Mouse (Mus musculus) telencephalon, adult 2 months (tissue): ENCODE measurements around the gene Enthd1.
"Not testable (repeated sequence)": the region's sequence is repeated elsewhere in the genome, so short reads cannot be mapped to it uniquely, and the experiment has no call there.

Source experiments
- DNase-seq: peaks from one replicate; pipeline ENCODE4 v3.0.0-alpha.2; 2011; ENCODE audit warnings: low read depth, low spot score

Gene Enthd1

DNA sequence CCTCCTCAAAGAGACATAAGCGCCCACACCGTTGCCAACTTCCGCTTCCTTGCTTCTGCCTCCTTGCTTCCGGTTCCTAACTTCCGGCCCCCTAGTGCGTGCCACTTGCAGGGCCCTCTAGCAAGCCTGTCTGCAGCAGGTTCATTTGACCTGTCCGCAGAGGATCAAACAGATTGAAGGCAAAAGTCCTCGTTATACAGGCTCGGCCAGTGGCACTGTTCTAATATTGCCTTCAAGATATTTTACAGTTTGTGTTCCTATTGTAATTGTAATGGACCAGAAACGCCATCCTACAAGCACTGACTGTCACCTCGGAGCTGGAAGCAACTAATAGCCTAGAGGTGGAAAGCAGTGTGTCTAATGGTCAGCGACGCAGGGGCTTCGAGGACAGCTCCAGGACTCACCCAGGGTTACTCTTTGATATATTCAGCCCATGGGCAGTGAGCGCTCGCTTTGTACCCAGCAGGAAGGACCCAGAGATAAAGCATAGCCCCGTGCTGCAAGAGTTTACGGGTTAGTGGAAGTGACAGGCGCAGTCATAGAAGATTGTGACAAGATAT is at the start of gene Enthd1:
TSS of gene Enthd1 (minus strand) at position 51 of the 560 bp plus-strand sequence.
- no peak for DNase-seq

DNA sequence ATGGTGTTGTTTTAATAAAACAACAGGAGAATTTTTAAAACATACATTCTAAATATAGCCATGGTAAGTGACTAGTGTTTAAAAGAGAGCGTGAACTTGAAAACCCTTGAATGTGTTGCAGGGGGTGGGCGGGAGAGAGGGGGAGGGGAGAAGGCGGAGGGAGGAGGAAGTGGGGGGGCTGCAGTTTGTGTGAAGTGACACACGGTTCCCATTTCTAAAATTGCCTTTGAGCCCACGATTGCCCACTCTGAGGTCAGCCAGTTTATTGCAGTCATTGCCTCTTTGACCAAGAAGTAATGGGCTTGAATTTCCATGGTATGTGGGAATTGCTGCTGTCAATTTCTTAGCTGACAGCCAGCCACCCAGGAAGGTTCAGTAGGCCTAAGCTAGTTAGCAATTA is 48.9 kb upstream of the Enthd1 start:
- DNase-seq: no peak

DNA sequence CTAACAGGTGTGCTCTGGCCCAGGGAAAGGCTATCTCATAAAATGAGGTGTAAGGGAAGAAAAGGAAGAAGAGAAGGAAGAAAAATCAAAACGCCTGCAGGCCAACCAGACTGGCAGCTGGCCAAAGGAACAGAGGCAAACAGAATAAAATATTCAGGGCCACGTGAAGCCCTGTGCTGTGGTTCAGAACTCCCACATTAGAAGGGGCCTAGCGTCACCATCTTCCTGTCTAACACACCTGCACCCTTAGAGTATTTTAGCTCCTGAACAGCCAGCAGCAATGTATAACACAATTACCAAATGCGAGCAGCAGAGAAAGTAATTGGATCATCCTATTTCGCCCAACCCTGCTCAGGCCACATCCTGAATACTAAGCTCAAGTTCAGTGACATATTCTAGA is 46.5 kb upstream of the Enthd1 start:
- DNase-seq: no peak

DNA sequence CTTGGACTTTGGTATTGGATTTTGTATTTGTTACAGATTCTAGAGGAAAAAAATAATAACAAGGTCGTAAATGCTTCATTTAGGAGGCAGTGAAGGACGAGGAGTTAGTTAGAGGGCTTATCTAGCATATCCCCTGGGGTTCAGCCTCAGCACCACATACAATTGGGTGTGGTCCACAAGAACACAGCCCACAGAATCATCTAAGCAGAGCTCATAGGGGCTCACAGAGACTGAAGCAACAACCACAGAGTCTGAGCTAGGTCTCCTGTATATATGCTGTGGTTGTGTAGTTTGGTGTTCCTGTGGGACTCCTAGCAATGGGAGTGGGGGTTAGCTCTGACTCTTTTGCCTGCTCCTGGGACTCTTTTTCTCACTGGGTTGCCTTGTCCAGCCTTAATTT is 45.4 kb upstream of the Enthd1 start:
- DNase-seq: no peak

DNA sequence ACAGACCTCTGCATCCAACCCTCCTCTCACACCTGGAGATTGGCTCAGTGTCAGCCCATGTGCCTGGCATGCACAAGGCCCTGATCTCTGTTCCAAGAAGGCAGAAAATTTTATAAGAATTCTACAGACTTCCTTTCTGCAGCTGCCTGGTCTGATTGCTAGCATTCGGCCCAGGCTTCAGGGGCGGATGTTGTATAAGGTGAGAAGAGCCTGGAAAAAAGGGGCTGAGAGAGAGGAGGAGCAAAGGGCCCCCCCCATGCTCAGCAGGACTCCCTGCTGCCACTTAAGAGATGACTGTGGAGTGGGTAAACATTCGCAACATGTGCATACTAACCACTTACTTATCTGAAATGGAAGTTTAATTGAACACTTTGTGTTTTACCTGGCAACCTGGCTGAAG is 43.0 kb upstream of the Enthd1 start:
- no peak for DNase-seq

DNA sequence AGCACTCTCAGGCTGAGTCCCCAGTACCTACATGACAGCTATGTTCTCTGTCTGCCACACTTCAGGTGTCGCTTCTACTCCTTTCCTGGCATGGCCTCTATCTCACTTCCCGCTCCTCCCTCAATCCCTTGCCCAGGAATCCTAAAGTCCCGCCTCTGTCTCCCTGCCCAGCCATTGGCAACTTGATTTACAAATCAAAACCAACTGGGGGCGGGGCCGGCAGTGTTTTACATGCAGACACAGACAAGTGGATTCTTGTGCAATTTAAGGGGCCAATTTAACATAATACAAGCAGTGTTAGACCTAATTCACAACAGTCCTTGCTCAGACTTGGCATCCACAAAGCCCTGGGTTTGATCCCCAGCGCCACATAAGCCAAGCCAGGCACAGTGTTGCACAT is 39.1 kb upstream of the Enthd1 start:
- no peak for DNase-seq

DNA sequence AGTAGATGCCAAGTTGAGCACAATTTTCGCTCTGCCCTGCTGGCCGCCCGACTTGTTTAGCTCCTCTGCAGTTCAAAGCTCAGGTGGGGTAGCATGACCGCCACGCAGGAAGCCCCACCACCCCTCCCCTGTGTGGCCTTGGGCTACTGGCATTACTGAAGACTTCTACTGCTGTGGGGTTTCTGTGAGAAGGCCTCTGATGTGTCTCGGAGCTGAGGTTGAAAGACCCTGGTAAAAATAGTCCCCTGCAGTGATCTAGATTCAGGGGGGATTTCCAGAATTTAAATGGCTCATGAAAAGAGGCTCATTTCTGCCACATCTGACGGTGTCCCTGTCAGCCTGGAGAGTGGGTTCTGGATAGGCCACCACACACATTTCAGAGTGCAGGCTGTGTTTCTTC is 37.5 kb upstream of the Enthd1 start:
- DNase-seq: no peak

DNA sequence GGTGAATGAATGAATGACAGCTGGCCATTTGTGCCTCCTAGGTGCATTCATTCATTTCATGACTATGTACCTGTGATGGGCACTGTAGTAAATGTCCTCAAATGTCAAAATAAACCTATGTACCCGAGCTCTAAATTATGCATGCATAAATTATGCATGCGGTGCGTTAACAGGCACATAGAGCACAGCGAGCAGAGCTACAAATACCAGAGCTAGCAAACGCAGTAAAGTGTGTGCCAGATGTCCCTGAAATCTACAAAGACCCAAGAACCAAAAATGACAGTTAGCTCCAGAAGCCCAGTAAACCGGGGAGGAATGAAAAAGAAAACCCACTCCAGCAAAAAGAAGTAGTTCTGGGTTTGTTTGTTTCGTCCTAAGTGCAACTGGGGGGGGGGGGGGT is 36.5 kb upstream of the Enthd1 start:
- no peak for DNase-seq

DNA sequence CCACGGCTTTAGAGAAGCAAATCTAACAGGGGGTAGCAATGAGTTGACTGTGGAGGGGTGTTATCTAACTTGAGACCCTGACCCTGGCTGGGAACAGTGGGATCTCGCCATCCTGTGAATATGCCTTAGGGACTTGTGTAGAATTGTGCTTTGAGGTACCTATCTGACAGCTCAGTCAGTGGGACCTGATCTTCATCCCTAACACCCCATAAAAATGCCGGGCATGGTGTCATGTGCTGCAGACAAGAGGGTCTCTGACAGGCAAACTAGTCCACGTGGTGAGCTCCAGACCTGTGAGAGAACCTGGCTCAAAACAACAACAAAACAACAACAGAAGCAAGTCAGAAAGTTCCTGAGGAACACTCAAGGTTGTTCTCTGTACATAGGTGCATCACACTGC is 34.9 kb upstream of the Enthd1 start:
- DNase-seq: no peak

DNA sequence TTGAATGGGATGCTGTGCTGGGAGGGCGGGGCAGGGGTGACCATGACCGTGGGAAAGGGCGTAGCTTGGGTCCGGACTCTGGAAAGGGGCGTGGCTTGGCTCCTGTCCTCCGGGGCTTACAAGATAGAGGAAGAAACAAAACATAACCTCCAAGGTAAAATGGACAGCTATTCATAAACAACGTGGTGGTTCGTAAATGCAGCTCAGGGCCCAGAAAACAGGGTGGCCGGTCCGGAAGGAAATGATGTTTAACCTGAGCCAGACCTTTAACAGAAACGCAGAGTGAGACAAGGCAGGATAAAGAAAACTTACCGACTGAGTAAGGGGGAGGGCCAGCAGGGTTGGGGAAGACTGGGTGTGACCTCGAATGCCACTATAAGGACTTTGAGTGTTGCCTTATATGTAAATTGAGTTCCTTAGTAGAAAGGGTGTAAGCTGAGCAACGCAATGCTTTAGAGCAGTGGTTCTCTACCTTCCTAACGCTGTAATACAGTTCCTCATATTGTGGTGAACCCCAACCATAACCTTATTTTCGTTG is 34.3 kb upstream of the Enthd1 start:
- DNase-seq: no peak

DNA sequence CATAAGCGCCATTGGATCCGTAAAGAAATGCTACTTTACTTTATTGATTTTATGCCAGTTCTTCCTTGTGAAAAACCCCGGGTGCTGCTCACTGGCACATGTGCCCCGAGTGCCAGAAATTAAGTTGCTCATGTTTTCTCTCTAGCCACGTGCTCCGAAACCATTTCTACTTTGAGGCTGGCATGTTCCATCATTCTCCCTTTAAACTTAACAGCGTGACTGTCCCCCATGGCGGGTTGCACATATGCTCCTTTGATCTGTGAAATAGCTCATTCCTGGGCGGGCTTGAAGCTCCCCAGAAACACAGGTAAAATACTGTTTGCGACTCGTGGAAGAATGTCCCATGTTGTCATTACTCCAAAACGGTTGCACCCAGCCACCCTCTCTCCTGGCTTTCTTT is 33.8 kb upstream of the Enthd1 start:
- DNase-seq: no peak

DNA sequence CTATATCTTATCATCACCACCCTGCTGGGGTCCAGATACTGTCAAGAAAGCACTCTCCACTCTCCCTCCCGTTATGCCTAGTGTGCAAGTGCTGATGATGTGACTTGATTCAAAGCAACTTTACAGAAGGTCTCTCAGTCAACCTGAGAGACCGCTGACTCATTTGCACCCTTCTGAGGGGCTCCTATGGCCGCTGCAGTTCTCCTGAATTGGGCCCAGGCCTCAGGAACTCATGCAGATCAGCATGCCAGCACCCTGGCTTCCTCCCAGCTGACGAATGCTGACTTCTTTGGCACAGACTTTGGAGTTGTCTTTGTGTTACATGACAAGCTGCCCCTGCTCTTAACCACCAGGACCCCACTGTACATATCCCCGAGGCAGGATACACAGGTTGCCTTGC is 28.9 kb upstream of the Enthd1 start:
- DNase-seq: no peak

DNA sequence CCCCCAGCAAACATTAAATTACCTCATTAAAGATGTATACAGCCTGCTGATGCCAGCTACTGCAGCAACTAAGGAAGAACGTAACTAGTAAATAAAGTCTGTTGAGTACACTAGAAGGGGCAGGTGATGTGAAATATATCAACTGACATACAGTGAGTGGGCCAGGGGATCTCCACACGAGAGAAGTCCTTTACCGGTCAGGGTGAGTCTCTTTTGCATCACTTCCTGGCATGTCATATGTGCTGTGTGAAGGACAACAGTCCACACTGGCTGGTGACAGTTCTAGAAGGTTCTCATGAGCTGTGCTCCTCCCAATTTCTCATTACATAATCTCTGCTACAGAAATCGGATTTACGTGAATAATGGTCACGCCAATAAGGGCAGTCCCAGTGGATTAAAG is 27.8 kb upstream of the Enthd1 start:
- no peak for DNase-seq

DNA sequence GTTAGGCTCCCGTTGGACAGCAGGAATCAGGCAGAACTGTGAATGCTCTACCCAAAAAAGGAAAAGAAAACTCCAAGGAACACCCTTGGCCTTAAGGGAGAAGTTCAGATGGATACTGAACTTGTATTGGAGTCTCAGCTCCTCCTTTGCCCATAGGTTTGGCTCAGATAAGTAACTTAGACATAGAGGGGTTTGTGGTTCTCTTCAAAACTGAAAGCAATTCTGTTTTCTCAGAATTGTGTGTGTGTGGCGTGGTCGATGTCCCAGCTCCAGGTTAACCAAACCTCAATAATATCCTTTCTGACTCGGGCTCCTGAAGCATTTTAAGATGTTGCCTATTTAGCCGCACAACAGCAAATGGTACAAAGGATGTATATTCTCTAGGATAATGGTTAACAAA is 25.7 kb upstream of the Enthd1 start:
- DNase-seq: no peak

DNA sequence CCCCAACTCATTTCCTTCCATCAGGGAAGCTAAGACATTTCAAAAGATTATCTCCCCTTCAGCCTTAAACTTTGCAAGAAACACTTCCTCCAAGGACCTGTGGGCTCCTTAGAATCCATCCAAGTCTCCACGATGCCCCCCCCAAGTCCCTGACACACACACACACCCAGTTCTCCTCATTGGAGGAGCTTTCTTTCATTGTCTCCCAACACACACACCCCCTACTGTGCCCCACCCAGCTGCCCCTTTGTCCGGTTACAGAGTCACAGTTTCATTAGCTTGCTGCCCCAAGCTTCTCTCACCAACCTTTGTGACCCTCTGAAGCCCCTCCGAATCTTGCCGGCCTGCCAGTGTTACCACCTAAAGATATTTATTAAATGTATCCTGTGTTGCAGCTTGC is 21.3 kb upstream of the Enthd1 start:
- DNase-seq: no peak

DNA sequence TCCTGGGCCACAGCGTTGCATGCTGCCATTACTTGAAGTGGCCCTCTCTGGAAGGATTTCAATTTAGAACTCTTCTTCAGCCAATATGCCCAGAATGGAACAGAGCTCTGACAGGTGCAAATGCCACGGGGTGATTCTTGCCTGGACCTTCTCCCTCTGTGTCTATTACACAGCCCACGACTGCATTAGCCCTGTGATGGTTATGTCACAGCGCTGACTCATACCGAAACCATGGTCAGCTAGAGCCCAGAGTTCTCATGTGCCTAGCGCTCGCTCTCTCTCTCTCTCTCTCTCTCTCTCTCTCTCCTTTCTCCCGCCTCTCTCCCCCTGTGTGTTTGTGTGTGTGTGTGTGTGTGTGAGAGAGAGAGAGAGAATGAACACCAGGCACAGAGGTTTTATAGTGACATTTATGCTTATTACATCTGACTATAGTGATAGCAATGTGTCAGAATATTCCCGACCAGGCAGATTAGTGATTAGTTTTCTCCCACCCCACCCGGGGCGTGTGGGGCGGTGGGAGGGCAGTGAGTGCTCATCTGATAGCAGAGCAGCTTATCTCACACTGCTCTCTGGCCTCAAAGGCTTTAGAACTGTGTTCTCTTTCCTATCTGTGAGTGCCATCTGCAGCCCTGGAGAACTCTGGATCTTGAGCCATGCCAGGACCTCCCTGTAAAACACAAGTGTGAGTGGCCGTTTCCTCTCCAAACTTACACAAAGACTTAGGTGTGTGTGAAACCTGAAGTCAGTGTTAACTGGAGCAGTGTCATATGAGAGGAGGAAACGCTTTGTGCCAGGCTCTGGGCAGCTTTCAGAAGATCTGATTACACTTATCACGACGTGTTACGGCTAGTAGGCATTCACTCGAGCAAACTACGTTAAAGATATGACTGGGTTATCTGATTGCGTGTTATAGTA is 17.9 kb upstream of the Enthd1 start:
- no peak for DNase-seq

DNA sequence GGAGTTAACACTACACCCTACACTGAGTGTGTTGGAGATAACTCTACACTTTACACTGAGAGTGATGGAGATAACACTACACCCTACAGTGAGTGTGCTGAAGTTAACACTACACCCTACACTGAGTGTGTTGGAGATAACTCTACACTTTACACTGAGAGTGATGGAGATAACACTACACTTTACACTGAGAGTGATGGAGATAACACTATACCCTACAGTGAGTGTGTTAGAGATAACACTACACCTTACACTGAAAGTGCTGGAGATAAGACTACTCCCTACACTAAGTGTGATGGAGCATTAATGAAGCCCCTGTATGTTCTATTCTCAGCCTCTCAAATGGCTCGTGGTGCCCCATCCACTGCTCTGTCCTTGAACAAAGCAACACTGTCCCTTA is 15.6 kb upstream of the Enthd1 start:
- not testable (repeated sequence) for DNase-seq

DNA sequence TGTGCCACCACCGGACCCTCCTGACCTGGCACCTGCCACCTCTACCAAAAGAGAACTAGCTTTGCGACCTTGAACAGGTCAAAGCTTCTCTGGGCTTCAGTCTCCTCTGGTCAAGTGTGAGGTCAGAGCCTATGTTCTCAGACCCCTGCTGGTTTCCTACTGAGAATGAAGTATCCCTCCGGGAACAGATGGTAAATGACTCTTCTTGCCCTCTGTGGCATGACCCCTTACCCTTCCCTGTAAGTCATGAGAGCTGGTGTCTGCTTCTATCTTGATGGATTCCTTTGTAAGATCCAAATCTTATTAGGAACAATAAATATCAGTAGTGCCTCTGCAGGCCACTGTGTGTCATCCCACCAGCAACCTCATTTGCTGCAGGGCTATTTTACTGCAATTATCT is 14.2 kb upstream of the Enthd1 start:
- DNase-seq: no peak

DNA sequence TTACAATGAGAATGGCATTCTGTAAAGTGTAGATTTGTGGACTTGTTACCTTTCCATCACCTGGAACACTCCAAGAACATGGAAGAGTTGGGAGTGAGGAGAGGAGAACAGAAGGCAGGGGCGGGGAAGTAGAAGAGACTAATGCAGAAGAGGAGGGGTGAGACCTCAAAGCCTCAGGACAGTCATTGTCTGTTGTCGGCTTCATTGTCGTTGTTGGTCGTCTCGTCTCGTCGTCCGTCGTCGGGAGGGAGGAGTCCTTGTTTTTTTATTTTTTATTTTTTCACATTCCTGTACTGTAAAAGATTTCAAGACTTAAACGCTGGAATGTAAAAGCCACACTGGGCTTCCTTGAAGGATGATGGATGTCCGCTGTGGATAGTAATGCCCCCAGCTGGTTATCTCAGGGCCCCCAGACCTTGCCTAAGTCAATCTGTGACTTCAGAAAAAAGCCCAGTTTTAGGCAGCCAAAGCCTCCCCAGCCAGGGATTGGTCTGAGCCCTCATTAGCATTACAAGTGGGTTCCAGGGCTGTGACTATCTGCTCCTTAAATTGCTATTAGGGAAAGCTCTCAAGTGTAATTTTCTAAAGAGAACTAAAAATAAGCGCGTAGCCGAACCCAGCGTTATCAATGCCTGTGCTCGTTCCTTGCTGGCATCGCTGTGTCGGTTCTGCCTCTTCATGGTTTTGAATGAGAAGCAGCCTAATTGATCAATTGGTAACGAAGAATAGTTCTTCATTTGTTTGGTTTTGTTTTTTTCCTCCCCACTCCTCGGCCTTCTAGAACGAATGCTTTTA is 12.4 kb upstream of the Enthd1 start:
- DNase-seq: no peak

DNA sequence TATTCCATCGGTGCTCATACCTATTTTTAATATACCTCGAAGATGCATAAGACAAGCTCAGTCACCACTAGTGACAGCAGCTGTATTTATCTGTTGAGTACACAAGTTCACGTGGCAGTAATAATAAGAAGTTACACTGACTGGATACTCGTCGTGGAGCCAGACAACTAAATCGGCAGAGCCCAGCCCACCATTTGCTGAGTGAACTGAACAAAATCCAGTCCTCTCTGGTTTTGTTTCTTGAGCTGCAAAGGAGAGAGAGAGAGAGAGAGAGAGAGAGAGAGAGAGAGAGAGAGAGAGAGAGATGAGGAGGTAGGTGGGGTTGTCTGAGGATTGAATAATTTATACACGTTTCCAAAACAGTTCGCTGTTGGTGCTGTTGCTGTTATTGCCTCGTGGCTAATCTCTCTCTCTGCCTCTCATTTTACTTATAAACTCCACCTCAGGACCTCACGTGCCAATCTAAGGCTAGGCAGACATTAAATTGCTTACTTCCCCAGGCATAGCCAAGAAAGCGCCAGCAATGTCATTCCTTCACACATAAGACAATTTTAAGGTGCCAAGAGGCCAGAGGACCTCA is 11.5 kb upstream of the Enthd1 start:
- no peak for DNase-seq

DNA sequence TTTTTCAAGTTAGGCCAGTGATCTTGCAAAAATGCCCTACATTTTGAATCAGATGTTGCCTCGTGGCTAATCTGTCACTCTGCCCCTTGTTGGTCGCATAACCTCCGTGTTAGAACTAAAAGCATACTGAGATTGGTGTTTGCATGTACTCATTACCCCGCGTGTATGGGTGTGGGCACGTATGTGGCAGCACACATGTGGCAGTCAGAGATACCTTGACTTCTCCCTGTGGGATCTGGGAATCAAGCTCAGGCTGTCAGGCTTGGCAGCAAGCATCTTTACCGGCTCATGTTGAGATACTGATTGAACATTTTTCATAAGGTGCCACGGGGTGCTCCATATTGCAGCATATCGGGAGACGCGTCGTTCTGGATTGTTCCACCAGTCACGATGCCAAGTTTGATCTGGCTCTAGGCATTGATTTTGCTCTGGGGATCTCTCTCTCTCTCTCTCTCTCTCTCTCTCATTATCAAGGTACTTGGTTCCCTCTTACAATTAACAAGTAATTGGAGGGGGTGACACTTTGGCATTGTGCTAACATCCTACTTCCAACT is 10.9 kb upstream of the Enthd1 start:
- DNase-seq: no peak
